Mouse (Mus musculus) CH12.LX (cell line): ENCODE measurements at regions not wholly inside any gene's neighbourhood (a gene's known extent, or its start where the extent isn't known, plus 50 kb on each side); places are given as distances from the start of the nearest gene placed in this dataset.

Experiments used
- JUND ChIP-seq: conservative IDR thresholded peaks from 2 replicates; pipeline ENCODE4 v1.6.1; 2011; ENCODE audit warnings: low read depth, low read length, improper control_type of control experiment
- POLR2A ChIP-seq: IDR thresholded peaks from 2 replicates; pipeline ENCODE4 v1.6.1; 2011; ENCODE audit warnings: low read depth, mild to moderate bottlenecking, improper control_type of control experiment, low read length

GRCm38 (mm10) chr12:118659240-118660120 lies 186.6 kb upstream of the Sp8 start:
- TF ChIP-seq POLR2A (no peak), JUND (no peak)
